Mouse (Mus musculus) ES-E14 (cell line): ENCODE measurements around the gene Prkag2.
"Not testable (repeated sequence)": the region's sequence is repeated elsewhere in the genome, so short reads cannot be mapped to it uniquely, and the experiment has no call there.

Source experiments
- HCFC1 ChIP-seq: IDR thresholded peaks from 2 replicates; pipeline ENCODE4 v1.6.1; 2012; ENCODE audit warnings: low read length, inconsistent platforms, borderline replicate concordance; ENCODE audit not compliant: insufficient read depth
- MAFK ChIP-seq: IDR thresholded peaks from 2 replicates; pipeline ENCODE4 v1.6.1; 2014; ENCODE audit warnings: mild to moderate bottlenecking, low read depth, low read length, inconsistent platforms; ENCODE audit not compliant: insufficient read depth

- not testable (repeated sequence) for TF ChIP-seq MAFK, HCFC1
Measured at GRCm38 (mm10) chr5:24822231-24822630, 278.2 kb downstream of the Prkag2 start.
